Mouse (Mus musculus): ENCODE measurements around the gene Syt17.

DNA sequence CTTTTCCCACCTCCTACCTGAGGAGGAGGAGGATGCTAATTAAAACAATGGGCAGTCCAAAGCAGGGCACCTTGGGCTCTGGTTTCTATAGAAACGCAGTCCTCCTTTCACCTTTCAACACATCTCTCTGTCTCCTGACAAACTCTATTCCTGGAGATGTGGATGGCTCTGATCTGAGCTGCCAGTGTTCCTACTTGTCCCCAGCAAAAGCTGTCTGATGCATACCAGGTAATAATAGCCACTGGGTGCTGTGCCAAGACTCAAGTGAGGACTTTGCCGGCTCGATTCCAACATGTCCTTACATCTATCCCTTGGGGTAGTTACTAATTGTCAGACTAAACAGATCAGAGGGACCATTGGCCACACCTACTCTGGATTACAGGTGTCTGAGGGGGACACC is 72.7 kb downstream of the Syt17 start:
- TF ChIP-seq CHD2 (IDR thresholded peaks at IDR 0.05; ENCODE audit: low read depth, low read length) (no peak), HCFC1 (IDR thresholded peaks at IDR 0.05; ENCODE audit: borderline replicate concordance, insufficient read depth, low read length) (no peak), ZC3H11A (IDR thresholded peaks at IDR 0.05; ENCODE audit: borderline replicate concordance, low read depth, low read length) (no peak), ZNF384 (IDR thresholded peaks at IDR 0.05; ENCODE audit: low read depth, low read length) (no peak), MAFK (IDR thresholded peaks at IDR 0.05; ENCODE audit: insufficient read depth, low read depth, low read length) (no peak)
